Mouse (Mus musculus) thymus, postnatal 14 days (tissue): ENCODE data around the gene Iqca.

Source experiments
- DNase-seq: peaks from one replicate; pipeline ENCODE4 v3.0.0; 2021

Iqca gene

GRCm38 (mm10) chr1:90051347-90051746 is 101.9 kb downstream of the Iqca start:
- peak; percentile 19 for DNase-seq

- no peak for DNase-seq
These were observed 103.0 kb downstream of the Iqca start for GRCm38 (mm10) chr1:90050046-90050739.

- DNase-seq, result no peak
These were observed 124.9 kb downstream of the Iqca start for GRCm38 (mm10) chr1:90028305-90028704.

GRCm38 (mm10) chr1:90026945-90027344 is 126.3 kb downstream of the Iqca start:
- DNase-seq, result no peak

GRCm38 (mm10) chr1:90020336-90020735 is 132.9 kb downstream of the Iqca start:
- no peak for DNase-seq

GRCm38 (mm10) chr1:90018071-90018470 is 135.1 kb downstream of the Iqca start:
- no peak for DNase-seq

- DNase-seq, result no peak
These were observed 138.8 kb downstream of the Iqca start, which contains the start of gene Asb18 for GRCm38 (mm10) chr1:90014446-90014845. Gene Asb18 (minus strand): TSS chr1:90014666.

- DNase-seq, result no peak
These were observed 139.9 kb downstream of the Iqca start for GRCm38 (mm10) chr1:90013273-90013672.

GRCm38 (mm10) chr1:90012850-90013249 is 140.4 kb downstream of the Iqca start:
- DNase-seq, result no peak

- DNase-seq, result no peak
These were observed 141.0 kb downstream of the Iqca start for GRCm38 (mm10) chr1:90012168-90012567.

- no peak for DNase-seq
These were observed 143.1 kb downstream of the Iqca start for GRCm38 (mm10) chr1:90010077-90010476.

GRCm38 (mm10) chr1:90009188-90009587 is 144.0 kb downstream of the Iqca start:
- DNase-seq, result no peak

GRCm38 (mm10) chr1:90006666-90007065 is 146.5 kb downstream of the Iqca start:
- no peak for DNase-seq

- no peak for DNase-seq
These were observed 152.2 kb downstream of the Iqca start for GRCm38 (mm10) chr1:90000981-90001380.

- no peak for DNase-seq
These were observed 153.3 kb downstream of the Iqca start for GRCm38 (mm10) chr1:89999858-90000257.

GRCm38 (mm10) chr1:89998696-89999095 is 154.5 kb downstream of the Iqca start:
- DNase-seq, result no peak

- no peak for DNase-seq
These were observed 155.1 kb downstream of the Iqca start for GRCm38 (mm10) chr1:89998076-89998475.

GRCm38 (mm10) chr1:89992256-89992655 is 160.9 kb downstream of the Iqca start:
- DNase-seq, result no peak
